Mouse (Mus musculus): ENCODE data around the gene Fcrls. TPM values are rescaled to one million over a fixed set of nuclear protein-coding genes. Genes with fewer than 3 reads are reported as not detected.

Gene Fcrls
- polyA plus RNA-seq, 1 experiment, result 1.6 TPM

- no peaks in the 10 kb centered on the region for H3K4me1 ChIP-seq (replicated peaks; ENCODE audit: control insufficient read depth, insufficient read depth, low read length)
- 96% methylated on average over 5 of the region's 5 CpGs for WGBS
- TF ChIP-seq CTCF (IDR thresholded peaks at IDR 0.05; ENCODE audit: borderline replicate concordance, control insufficient read depth, extremely low read depth, insufficient read depth, low read length, poor library complexity) (no peak), POLR2A (IDR thresholded peaks at IDR 0.05; ENCODE audit: control insufficient read depth, extremely low read depth, insufficient read depth, low read length, poor library complexity) (no peak)
- no peaks in the 10 kb centered on the region for H3K27me3 ChIP-seq (ENCODE audit: control insufficient read depth, insufficient read depth, low read length)
- DNase-seq, result no peak
- H3K4me3 ChIP-seq (ENCODE audit: control insufficient read depth, insufficient read depth, low read length), result no peak overlapping the region
- no peak overlapping the region for H3K27ac ChIP-seq (ENCODE audit: control insufficient read depth, insufficient read depth, low read length)
- no peaks in the 10 kb centered on the region for H3K36me3 ChIP-seq (ENCODE audit: control insufficient read depth, insufficient read depth, low read length)
Measured at GRCm38 (mm10) chr3:87206336-87207075, 57.0 kb downstream of the Fcrls start.

Other genes with a start within 250 kb of the Fcrls start
- 2.6 and 2.9 TPM in 2 replicates for gene Kirrel, start 89.0 kb downstream of the Fcrls start, polyA plus RNA-seq (2012; rRNA removed)
- gene Cd5l, start 94.1 kb upstream of the Fcrls start, polyA plus RNA-seq (2012; rRNA removed), result 1.5 and 1.6 TPM in 2 replicates
- 3.1 and 3.4 TPM in 2 replicates for gene Fcrl1, start 112.6 kb upstream of the Fcrls start, polyA plus RNA-seq (2012; rRNA removed)
- 0.55 and 0.86 TPM in 2 replicates for gene Fcrl5, start 172.0 kb upstream of the Fcrls start, polyA plus RNA-seq (2012; rRNA removed)

All from thymus, adult 2 months (tissue).